Mouse (Mus musculus) G1E (cell line): Measurements from ENCODE around the gene Abcb8. TPM values are rescaled to one million over a fixed set of nuclear protein-coding genes. Genes with fewer than 3 reads are reported as not detected.

Source experiments
- ATAC-seq: 2 replicates; pipeline ENCODE4 v1.8.0; 2016; ENCODE audit warnings: mild to moderate bottlenecking; ENCODE audit not compliant: insufficient number of reproducible peaks, poor library complexity, low FRiP score, severe bottlenecking; ENCODE audit errors: extremely low read depth
- DNase-seq: peaks from one replicate; pipeline ENCODE4 v3.0.0; 2012; ENCODE audit warnings: low spot score
- H3K27me3 ChIP-seq: 2 replicates; pipeline ENCODE4 v1.6.1; 2012; ENCODE audit warnings: mild to moderate bottlenecking, low read length, inconsistent platforms; ENCODE audit not compliant: insufficient read depth
- H3K36me3 ChIP-seq: replicated peaks from 2 replicates; pipeline ENCODE3; 2012; ENCODE audit warnings: mild to moderate bottlenecking, inconsistent platforms
- H3K4me1 ChIP-seq: 2 replicates; pipeline ENCODE4 v1.6.1; 2012; ENCODE audit warnings: low read depth, low read length, inconsistent platforms, mixed read lengths; ENCODE audit not compliant: insufficient read depth
- H3K4me3 ChIP-seq: 2 replicates; pipeline ENCODE4 v1.5.1; 2012; ENCODE audit warnings: low read depth, mild to moderate bottlenecking, inconsistent platforms, low read length, moderate library complexity, mixed read lengths
- H3K9me3 ChIP-seq: replicated peaks from 2 replicates; pipeline ENCODE4 v1.6.1; 2012; ENCODE audit warnings: inconsistent platforms
- CTCF ChIP-seq: IDR thresholded peaks from 2 replicates; pipeline ENCODE4 v1.5.1; 2012; ENCODE audit warnings: low read depth, low read length, inconsistent platforms, mixed read lengths
- GATA1 ChIP-seq: IDR thresholded peaks from 2 replicates; pipeline ENCODE4 v1.6.1; 2012; ENCODE audit warnings: borderline replicate concordance, low read length, inconsistent platforms, mixed read lengths
- GATA2 ChIP-seq: IDR thresholded peaks from 2 replicates; pipeline ENCODE4 v1.6.1; 2012; ENCODE audit warnings: low read depth, low read length, inconsistent platforms, borderline replicate concordance
- POLR2AphosphoS5 ChIP-seq: IDR thresholded peaks from 2 replicates; pipeline ENCODE4 v1.6.1; 2012; ENCODE audit warnings: low read depth, low read length, inconsistent platforms; ENCODE audit not compliant: insufficient replicate concordance
- TAL1 ChIP-seq: conservative IDR thresholded peaks from 2 replicates; pipeline ENCODE4 v1.6.1; 2012; ENCODE audit warnings: low read depth, low read length, inconsistent platforms, mixed read lengths
- polyA plus RNA-seq: library from polyadenylated mRNA; stranded (reverse); fragments of >175 nt; gene quantifications from 2 replicates; pipeline ENCODE4 v1.2.3, GENCODE M21; 2012
- total RNA-seq, 2 experiments: library from RNA; stranded (forward) in 1 of 2; stranded (reverse) in 1 of 2; fragments of 200-1000 nt in 1 of 2; fragments of >200 nt in 1 of 2; fragmentation: Nextera tagmentation in 1 of 2; gene quantifications; 2 replicates each; pipeline ENCODE4 v1.2.3; 2014 to 2017

The Abcb8 gene
- total and polyA plus RNA-seq, 3 experiments, result 13.5 to 43.6 (median 15.4) TPM

DNA sequence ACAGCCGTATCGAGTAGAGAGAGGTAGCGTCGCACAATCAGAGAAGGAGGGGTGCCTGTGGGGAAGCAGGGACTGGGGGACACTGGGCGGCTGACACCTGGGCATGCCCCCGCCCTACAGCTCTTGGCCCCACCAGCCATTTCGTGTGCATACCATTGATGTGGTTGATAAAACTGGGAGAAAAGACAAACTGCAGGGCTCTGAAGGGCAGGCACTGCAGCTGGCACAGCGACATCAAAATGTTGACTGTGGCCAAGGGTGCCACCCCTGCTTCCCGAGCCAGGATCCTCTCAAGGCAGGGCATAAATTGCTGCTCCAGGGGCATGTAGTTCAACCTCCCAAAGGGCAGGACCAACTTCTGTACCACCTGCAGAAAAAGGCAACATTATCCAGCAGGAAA lies 48.6 kb downstream of the Abcb8 start:
- ATAC-seq, result no peak
- peaks cover 53% of the 10 kb centered on the region for H3K4me1 ChIP-seq
- DNase-seq, result no peak
- peaks cover 74% of the 10 kb centered on the region for H3K36me3 ChIP-seq
- no peaks in the 10 kb centered on the region for H3K9me3 ChIP-seq
- TF ChIP-seq TAL1 (no peak), GATA1 (no peak), GATA2 (no peak), POLR2AphosphoS5 (no peak), CTCF (no peak)
- no peaks in the 10 kb centered on the region for H3K27me3 ChIP-seq
- H3K4me3 ChIP-seq, result no peak overlapping the region

GRCm38 (mm10) chr5:24443204-24443603 lies 49.7 kb downstream of the Abcb8 start:
- DNase-seq (no peak), ATAC-seq (no peak)
- Histone ChIP-seq H3K4me1 (peaks cover 65% of the 10 kb centered on the region), H3K27me3 (no peaks in the 10 kb centered on the region), H3K9me3 (no peaks in the 10 kb centered on the region), H3K36me3 (peaks cover 67% of the 10 kb centered on the region), H3K4me3 (no peak overlapping the region; the same call in 1 of the 2 replicates)
- TF ChIP-seq CTCF, result no peak
- no peak for TF ChIP-seq GATA1

- peaks cover 60% of the 10 kb centered on the region for H3K36me3 ChIP-seq
- DNase-seq, result no peak
- ATAC-seq, result no peak
- no peaks in the 10 kb centered on the region for H3K9me3 ChIP-seq
- peaks cover 65% of the 10 kb centered on the region for H3K4me1 ChIP-seq
- H3K4me3 ChIP-seq, result peak overlapping the region; percentile 88
- TF ChIP-seq CTCF, result no peak
- TF ChIP-seq POLR2AphosphoS5, result no peak
- TF ChIP-seq GATA2, result no peak
- no peak for TF ChIP-seq TAL1
- TF ChIP-seq GATA1, result no peak
- no peaks in the 10 kb centered on the region for H3K27me3 ChIP-seq
Observed at GRCm38 (mm10) chr5:24443927-24444326, 50.5 kb downstream of the Abcb8 start.

DNA sequence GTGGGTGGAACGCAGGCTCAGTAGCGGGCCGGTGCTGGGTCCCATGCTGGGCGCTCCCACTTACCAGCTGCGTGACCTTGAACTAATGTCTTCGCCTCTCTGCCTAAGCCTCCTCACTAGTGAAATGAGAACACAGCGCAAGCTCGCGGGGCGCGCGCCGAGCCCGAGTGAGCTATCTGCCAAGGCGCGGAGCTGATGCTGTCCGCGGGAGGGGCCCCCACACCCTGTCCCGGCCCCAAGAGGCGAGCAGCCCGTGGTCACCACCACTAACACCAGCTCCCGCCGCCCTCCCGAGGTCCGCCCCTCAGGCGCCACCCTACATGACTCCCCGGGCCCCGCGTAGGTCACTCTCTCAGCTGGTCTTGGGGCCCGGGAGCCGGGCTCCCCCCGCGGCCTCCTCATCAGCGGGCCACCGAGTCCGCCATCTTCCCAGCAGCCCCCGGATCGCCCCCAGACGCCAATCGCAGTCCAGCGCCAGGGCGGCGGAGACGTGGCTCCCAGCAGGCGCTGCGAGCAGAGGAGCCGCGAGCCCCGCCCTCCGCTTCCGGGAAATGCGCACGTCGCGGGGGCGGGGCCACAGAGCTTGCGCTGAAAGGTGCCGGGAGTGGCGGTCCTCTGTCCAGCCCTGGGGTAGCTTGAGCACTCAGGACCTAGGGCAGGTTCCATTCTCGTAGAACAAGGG lies 51.4 kb downstream of the Abcb8 start, which contains the start of gene Fastk:
Gene Fastk, minus strand, starts transcription at position 542 of the 682 bp plus-strand sequence.
- Histone ChIP-seq H3K4me3 (peak within 1 kb of the TSS; percentile 88), H3K36me3 (peaks cover 50% of the 10 kb centered on the region), H3K4me1 (peaks cover 61% of the 10 kb centered on the region), H3K27me3 (no peaks in the 10 kb centered on the region), H3K9me3 (no peaks in the 10 kb centered on the region)
- DNase-seq (peak; percentile 98), ATAC-seq (peak; percentile 62; the same call in 1 of the 2 replicates)
- TF ChIP-seq TAL1, result no peak
- no peak for TF ChIP-seq POLR2AphosphoS5
- TF ChIP-seq GATA2, result no peak
- TF ChIP-seq GATA1, result no peak
- no peak for TF ChIP-seq CTCF

GRCm38 (mm10) chr5:24445428-24446080 lies 52.1 kb downstream of the Abcb8 start:
- Histone ChIP-seq H3K4me1 (peaks cover 63% of the 10 kb centered on the region), H3K36me3 (peaks cover 44% of the 10 kb centered on the region), H3K9me3 (no peaks in the 10 kb centered on the region), H3K27me3 (no peaks in the 10 kb centered on the region), H3K4me3 (peak overlapping the region; percentile 88)
- ATAC-seq (no peak), DNase-seq (no peak)
- TF ChIP-seq CTCF, result no peak
- TF ChIP-seq TAL1, result no peak
- no peak for TF ChIP-seq GATA2
- TF ChIP-seq POLR2AphosphoS5, result no peak
- TF ChIP-seq GATA1, result no peak

DNA sequence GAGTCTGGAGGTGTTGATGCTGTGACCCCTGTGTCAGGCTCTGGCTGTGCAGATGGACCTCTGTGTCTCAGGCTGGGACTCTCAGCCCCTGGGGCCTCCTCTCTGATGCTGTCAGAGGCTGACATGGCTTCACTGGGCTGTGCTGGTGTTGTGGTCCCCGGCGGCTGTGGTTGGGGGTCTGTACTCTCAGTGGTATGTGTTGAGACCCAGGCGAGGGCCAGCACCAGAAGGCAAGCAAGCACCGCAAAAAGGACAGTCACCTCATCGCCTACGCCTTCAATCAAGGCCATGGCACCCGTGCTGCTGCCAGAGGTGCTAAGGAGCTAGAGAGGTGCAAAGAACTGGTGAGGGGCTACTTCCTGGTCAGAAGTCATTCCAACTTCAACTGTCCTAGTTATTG lies 53.2 kb downstream of the Abcb8 start:
- no peaks in the 10 kb centered on the region for H3K9me3 ChIP-seq
- peaks cover 69% of the 10 kb centered on the region for H3K4me1 ChIP-seq
- TF ChIP-seq CTCF (no peak), TAL1 (no peak), POLR2AphosphoS5 (no peak), GATA2 (no peak), GATA1 (no peak)
- peaks cover 33% of the 10 kb centered on the region for H3K36me3 ChIP-seq
- peak overlapping the region; percentile 73; the same call in 1 of the 2 replicates for H3K4me3 ChIP-seq
- ATAC-seq, result no peak
- H3K27me3 ChIP-seq, result no peaks in the 10 kb centered on the region
- DNase-seq, result no peak
